Mouse (Mus musculus) forebrain, embryonic 15.5 days (tissue): ENCODE measurements at regions not wholly inside any gene's neighbourhood (a gene's known extent, or its start where the extent isn't known, plus 50 kb on each side); places are given as distances from the start of the nearest gene placed in this dataset.

Experiments used
- ATAC-seq: fragments of 200-750 bp; cut with Nextera tagmentation; replicated peaks from 2 replicates; pipeline ENCODE4 v1.8.0; 2017; ENCODE audit warnings: mild to moderate bottlenecking, moderate TSS enrichment, moderate library complexity
- H3K27ac ChIP-seq: fragments of 300-500 bp; sonication (generic); replicated peaks from 2 replicates; pipeline ENCODE4 v1.5.1; 2015; ENCODE audit warnings: mild to moderate bottlenecking, inconsistent platforms
- H3K27me3 ChIP-seq: fragments of 300-500 bp; sonication (generic); 2 replicates; pipeline ENCODE4 v1.6.1; 2015; ENCODE audit warnings: inconsistent platforms
- H3K36me3 ChIP-seq: fragments of 300-500 bp; sonication (generic); 2 replicates; pipeline ENCODE4 v1.6.1; 2015; ENCODE audit warnings: mild to moderate bottlenecking, inconsistent platforms
- H3K4me1 ChIP-seq: fragments of 300-500 bp; sonication (generic); 2 replicates; pipeline ENCODE4 v1.6.1; 2015; ENCODE audit warnings: inconsistent platforms
- H3K4me2 ChIP-seq: fragments of 300-500 bp; sonication (generic); replicated peaks from 2 replicates; pipeline ENCODE4 v1.6.1; 2015; ENCODE audit warnings: mild to moderate bottlenecking, inconsistent platforms
- H3K4me3 ChIP-seq: fragments of 300-500 bp; sonication (generic); 2 replicates; pipeline ENCODE4 v1.5.1; 2015; ENCODE audit warnings: mild to moderate bottlenecking, inconsistent platforms
- H3K9ac ChIP-seq: fragments of 300-500 bp; sonication (generic); replicated peaks from 2 replicates; pipeline ENCODE4 v1.6.1; 2015; ENCODE audit warnings: mild to moderate bottlenecking, inconsistent platforms
- H3K9me3 ChIP-seq: fragments of 300-500 bp; sonication (generic); 2 replicates; pipeline ENCODE4 v1.6.1; 2016; ENCODE audit warnings: inconsistent platforms
- WGBS: fragments of 180-500 bp; shearing (Covaris S2); methylation state at CpG from one replicate; pipeline ENCODE4 v1.1.7; 2015; ENCODE audit warnings: mixed read lengths; 5-methylcytosine and 5-hydroxymethylcytosine counted together

- no peak overlapping the region for H3K4me2 ChIP-seq
- H3K4me3 ChIP-seq, result no peak overlapping the region
- H3K27ac ChIP-seq, result no peak overlapping the region
- no peaks in the 10 kb centered on the region for H3K4me1 ChIP-seq
- H3K9me3 ChIP-seq, result no peaks in the 10 kb centered on the region
- ATAC-seq, result no peak
- no peak overlapping the region for H3K9ac ChIP-seq
- H3K27me3 ChIP-seq, result no peaks in the 10 kb centered on the region
- no peaks in the 10 kb centered on the region for H3K36me3 ChIP-seq
These were observed 645.6 kb upstream of the Zfp804a start for GRCm38 (mm10) chr2:81407372-81407771.

- ATAC-seq, result no peak
- 49% methylated on average over 3 of the region's 3 CpGs for WGBS
- Histone ChIP-seq H3K9me3 (no peaks in the 10 kb centered on the region), H3K36me3 (no peaks in the 10 kb centered on the region), H3K9ac (no peak overlapping the region), H3K4me3 (no peak overlapping the region), H3K27me3 (no peaks in the 10 kb centered on the region), H3K4me1 (no peaks in the 10 kb centered on the region), H3K4me2 (no peak overlapping the region), H3K27ac (no peak overlapping the region)
These were observed 641.3 kb upstream of the Zfp804a start for GRCm38 (mm10) chr2:81411751-81412150.

DNA sequence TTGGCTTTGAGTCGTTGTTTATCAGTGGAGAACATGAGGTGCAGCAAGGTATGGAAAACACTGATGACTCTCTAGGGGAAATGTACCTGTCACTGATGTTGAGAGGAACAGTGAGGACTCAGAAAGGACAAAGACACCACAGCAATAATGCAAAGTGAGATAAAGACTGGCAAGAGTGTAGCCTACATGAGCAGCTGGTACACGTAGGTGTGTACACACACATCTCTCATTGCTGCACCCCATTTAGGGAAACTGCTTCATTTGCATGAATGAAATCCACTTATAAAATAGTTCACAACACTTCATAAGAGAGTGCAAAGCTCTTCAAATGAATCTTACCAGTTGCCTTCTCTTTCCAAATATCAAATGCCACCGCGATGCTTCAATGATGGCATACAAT lies 621.6 kb upstream of the Zfp804a start:
- no peaks in the 10 kb centered on the region for H3K27me3 ChIP-seq
- H3K9me3 ChIP-seq, result no peaks in the 10 kb centered on the region
- no peaks in the 10 kb centered on the region for H3K36me3 ChIP-seq
- H3K27ac ChIP-seq, result no peak overlapping the region
- no peak overlapping the region for H3K4me2 ChIP-seq
- H3K4me3 ChIP-seq, result no peak overlapping the region
- WGBS, result 91% methylated on average over 4 of the region's 4 CpGs
- no peaks in the 10 kb centered on the region for H3K4me1 ChIP-seq
- no peak overlapping the region for H3K9ac ChIP-seq
- ATAC-seq, result no peak

- no peaks in the 10 kb centered on the region for H3K9me3 ChIP-seq
- no peak overlapping the region for H3K9ac ChIP-seq
- no peaks in the 10 kb centered on the region for H3K27me3 ChIP-seq
- no peaks in the 10 kb centered on the region for H3K4me1 ChIP-seq
- H3K4me3 ChIP-seq, result no peak overlapping the region
- no peak overlapping the region for H3K4me2 ChIP-seq
- no peaks in the 10 kb centered on the region for H3K36me3 ChIP-seq
- H3K27ac ChIP-seq, result no peak overlapping the region
- 82% methylated on average over 11 of the region's 11 CpGs for WGBS
- no peak for ATAC-seq
These were observed 613.9 kb upstream of the Zfp804a start for GRCm38 (mm10) chr2:81439082-81439481.

DNA sequence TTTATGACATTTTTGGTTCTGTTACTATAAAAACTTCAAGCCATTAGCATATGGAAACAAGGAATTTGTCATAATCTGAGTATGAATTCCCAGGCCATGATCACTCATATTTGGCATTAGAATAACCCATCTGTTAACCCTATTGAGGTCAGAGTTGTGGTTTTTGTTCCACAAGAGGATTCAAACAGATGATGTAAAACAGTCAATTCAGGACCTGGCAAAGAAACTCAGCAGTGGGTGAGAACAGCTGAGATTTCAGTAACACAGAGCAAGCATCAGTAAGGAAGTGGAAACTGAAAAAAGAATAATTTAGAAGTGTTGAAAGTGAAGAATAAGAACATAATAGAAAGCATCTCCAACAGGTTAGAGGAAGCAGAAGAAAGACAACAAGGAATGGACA lies 612.1 kb upstream of the Zfp804a start:
- no peak overlapping the region for H3K27ac ChIP-seq
- no peak for ATAC-seq

GRCm38 (mm10) chr2:81450514-81450913 lies 602.5 kb upstream of the Zfp804a start:
- Histone ChIP-seq H3K9me3 (no peaks in the 10 kb centered on the region), H3K27ac (no peak overlapping the region), H3K36me3 (no peaks in the 10 kb centered on the region), H3K4me1 (no peaks in the 10 kb centered on the region), H3K4me3 (no peak overlapping the region), H3K27me3 (no peaks in the 10 kb centered on the region), H3K4me2 (no peak overlapping the region), H3K9ac (no peak overlapping the region)
- 26% methylated on average over 1 of the region's 1 CpGs for WGBS
- ATAC-seq, result 0 out of 2 replicates have a peak, but pooled peaks have one; percentile 23

More for the DNA sequence above, 612.1 kb upstream of the Zfp804a start:
- Histone ChIP-seq H3K9ac (no peak overlapping the region), H3K4me3 (no peak overlapping the region), H3K27me3 (no peaks in the 10 kb centered on the region), H3K36me3 (no peaks in the 10 kb centered on the region), H3K9me3 (no peaks in the 10 kb centered on the region), H3K4me2 (no peak overlapping the region), H3K4me1 (no peaks in the 10 kb centered on the region)

GRCm38 (mm10) chr2:81488821-81489220 lies 564.2 kb upstream of the Zfp804a start:
- no peak for ATAC-seq
- Histone ChIP-seq H3K9me3 (no peaks in the 10 kb centered on the region), H3K4me2 (no peak overlapping the region), H3K4me1 (no peaks in the 10 kb centered on the region), H3K27ac (no peak overlapping the region), H3K36me3 (no peaks in the 10 kb centered on the region), H3K4me3 (no peak overlapping the region), H3K27me3 (no peaks in the 10 kb centered on the region), H3K9ac (no peak overlapping the region)
- 59% methylated on average over 2 of the region's 2 CpGs for WGBS

- Histone ChIP-seq H3K9ac (no peak overlapping the region), H3K9me3 (no peaks in the 10 kb centered on the region), H3K27ac (no peak overlapping the region), H3K4me3 (no peak overlapping the region), H3K27me3 (no peaks in the 10 kb centered on the region), H3K4me1 (no peaks in the 10 kb centered on the region), H3K36me3 (no peaks in the 10 kb centered on the region), H3K4me2 (no peak overlapping the region)
- WGBS, result 98% methylated on average over 1 of the region's 1 CpGs
- no peak for ATAC-seq
These were observed 546.0 kb upstream of the Zfp804a start for GRCm38 (mm10) chr2:81506985-81507384.

DNA sequence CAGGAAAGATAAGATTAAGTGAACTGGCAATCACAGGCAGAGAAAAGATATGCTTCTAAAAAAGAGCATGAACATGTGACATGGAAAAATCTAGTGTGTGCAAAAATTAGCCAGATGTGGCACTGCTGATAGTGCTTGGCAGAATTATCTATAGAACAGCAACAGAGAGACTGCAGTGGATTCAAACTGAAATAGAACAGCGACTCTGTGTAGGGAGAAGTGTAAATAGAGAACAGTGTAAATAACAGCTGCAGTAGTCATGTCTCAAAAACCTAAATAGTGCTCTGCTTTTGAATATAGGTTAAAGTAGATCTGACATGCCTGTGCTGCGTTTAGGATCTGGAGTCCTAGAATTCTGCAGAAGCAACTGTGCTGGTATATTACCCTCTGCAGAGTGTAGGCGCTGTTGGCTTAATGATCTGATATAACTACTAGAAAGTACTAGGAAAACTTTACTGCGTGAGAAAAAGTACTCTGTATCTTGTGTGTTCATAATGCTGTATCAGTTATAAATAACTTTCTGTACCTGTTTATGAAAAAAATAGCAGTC lies 539.9 kb upstream of the Zfp804a start:
- Histone ChIP-seq H3K4me3 (no peak overlapping the region), H3K9ac (no peak overlapping the region), H3K9me3 (no peaks in the 10 kb centered on the region), H3K27ac (no peak overlapping the region), H3K36me3 (no peaks in the 10 kb centered on the region), H3K4me2 (no peak overlapping the region), H3K4me1 (no peaks in the 10 kb centered on the region), H3K27me3 (no peaks in the 10 kb centered on the region)
- 91% methylated on average over 4 of the region's 4 CpGs for WGBS
- ATAC-seq, result no peak

DNA sequence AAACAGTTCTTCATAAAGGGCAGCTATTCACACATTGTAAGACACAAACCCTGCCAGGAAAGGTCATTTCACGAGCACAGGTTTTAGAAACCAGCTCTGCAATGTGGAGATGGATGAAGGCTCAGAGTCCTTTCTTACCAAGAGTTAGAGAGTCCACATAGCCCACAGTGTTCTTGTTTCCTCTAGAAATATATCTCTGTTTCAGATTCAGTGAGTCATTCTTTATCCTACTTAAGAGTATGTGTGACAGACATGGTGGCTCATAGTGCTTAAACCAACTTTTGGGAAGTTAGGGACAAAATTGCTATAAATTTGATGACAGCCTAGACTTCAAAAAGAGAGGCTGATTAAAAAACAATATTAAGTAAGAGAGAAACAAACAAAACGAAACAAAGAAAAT lies 514.9 kb upstream of the Zfp804a start:
- Histone ChIP-seq H3K9ac (no peak overlapping the region), H3K9me3 (no peaks in the 10 kb centered on the region), H3K36me3 (no peaks in the 10 kb centered on the region), H3K27me3 (no peaks in the 10 kb centered on the region), H3K27ac (no peak overlapping the region), H3K4me3 (no peak overlapping the region), H3K4me1 (no peaks in the 10 kb centered on the region), H3K4me2 (no peak overlapping the region)
- no peak for ATAC-seq
- WGBS, result 75% methylated on average over 2 of the region's 2 CpGs

GRCm38 (mm10) chr2:81549158-81549557 lies 503.9 kb upstream of the Zfp804a start:
- no peaks in the 10 kb centered on the region for H3K36me3 ChIP-seq
- no peak overlapping the region for H3K9ac ChIP-seq
- no peaks in the 10 kb centered on the region for H3K27me3 ChIP-seq
- ATAC-seq, result no peak
- H3K4me1 ChIP-seq, result no peaks in the 10 kb centered on the region
- no peak overlapping the region for H3K4me2 ChIP-seq
- no peak overlapping the region for H3K27ac ChIP-seq
- H3K4me3 ChIP-seq, result no peak overlapping the region
- H3K9me3 ChIP-seq, result no peaks in the 10 kb centered on the region
- 76% methylated on average over 2 of the region's 2 CpGs for WGBS

GRCm38 (mm10) chr2:81582111-81582510 lies 470.9 kb upstream of the Zfp804a start:
- Histone ChIP-seq H3K27me3 (no peaks in the 10 kb centered on the region), H3K9ac (no peak overlapping the region), H3K4me1 (no peaks in the 10 kb centered on the region), H3K4me2 (no peak overlapping the region), H3K4me3 (no peak overlapping the region), H3K27ac (no peak overlapping the region), H3K36me3 (no peaks in the 10 kb centered on the region), H3K9me3 (no peaks in the 10 kb centered on the region)
- WGBS, result 69% methylated on average over 3 of the region's 3 CpGs
- no peak for ATAC-seq
